Mouse (Mus musculus): ENCODE results near the gene Dgki. TPM values are rescaled to one million over a fixed set of nuclear protein-coding genes. Genes with fewer than 3 reads are reported as not detected.

Dgki gene
- polyA plus RNA-seq, 1 experiment = not detected

DNA sequence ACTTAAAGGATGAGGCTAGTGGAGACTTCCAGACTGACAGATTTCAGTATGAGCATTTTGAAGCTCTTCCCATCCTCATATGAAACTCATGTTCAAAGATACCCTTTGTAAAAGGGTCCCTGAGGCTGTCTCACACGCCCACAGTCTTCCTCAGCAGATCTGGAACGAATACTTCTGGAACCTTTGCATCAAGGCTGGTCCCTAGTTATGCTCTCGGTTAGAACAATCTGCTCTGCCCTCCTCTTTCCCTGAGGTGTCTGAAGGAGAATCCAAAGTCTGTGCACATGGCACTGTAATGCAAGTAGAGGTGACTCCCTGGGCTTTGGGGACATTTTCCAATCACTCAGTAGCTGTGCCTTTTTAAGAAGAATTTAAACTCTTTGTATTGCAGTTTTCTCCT, 464.6 kb downstream of the Dgki start:
- TF ChIP-seq GATA1 (IDR thresholded peaks at IDR 0.05; ENCODE audit: low read length) = no peak

- TF ChIP-seq GATA1 (IDR thresholded peaks at IDR 0.05; ENCODE audit: low read length) = no peak
These were observed 465.2 kb downstream of the Dgki start for GRCm38 (mm10) chr6:36834695-36835265.

DNA sequence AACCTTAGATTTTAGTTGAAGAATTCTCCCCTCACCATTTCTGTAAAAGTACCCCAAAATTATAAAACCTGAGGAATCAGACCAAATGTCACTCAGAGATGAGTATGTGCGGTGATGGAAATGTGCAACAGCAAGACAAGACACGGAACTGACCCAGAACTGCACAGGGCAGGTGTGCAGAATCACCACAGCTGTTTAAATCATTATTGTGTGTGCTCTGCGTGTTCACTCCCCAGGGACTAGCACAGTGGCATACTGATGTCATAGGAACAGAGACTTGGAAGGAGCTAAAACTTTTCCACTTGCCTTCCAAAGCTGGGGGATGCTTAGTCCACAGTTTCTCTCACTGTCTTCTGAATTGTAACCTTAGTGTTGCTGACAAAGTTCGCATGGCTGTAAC, 467.3 kb downstream of the Dgki start:
- TF ChIP-seq GATA1 (IDR thresholded peaks at IDR 0.05; ENCODE audit: low read length) = no peak

DNA sequence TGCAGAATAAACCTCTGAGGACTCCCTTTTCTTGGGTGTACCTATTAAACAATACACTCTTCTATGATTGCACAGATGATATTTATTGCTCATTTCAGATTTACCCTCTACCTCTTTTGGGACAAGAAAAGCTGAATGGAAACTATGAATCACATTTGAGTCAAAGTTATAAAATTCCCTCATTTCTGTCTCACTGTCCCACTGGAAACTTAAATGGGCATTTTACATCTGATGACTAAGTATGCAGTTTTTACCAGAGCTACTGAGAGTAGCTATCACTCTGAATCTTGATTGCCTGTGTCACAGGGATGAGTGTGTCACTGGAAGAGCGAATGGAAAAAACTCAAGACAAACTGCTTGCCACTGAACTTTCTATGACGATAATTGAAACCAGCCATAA, 467.8 kb downstream of the Dgki start:
- TF ChIP-seq GATA1 (IDR thresholded peaks at IDR 0.05; ENCODE audit: low read length) = no peak

- no peak for TF ChIP-seq GATA1 (IDR thresholded peaks at IDR 0.05; ENCODE audit: low read length)
These were observed 469.5 kb downstream of the Dgki start for GRCm38 (mm10) chr6:36830371-36830925.

DNA sequence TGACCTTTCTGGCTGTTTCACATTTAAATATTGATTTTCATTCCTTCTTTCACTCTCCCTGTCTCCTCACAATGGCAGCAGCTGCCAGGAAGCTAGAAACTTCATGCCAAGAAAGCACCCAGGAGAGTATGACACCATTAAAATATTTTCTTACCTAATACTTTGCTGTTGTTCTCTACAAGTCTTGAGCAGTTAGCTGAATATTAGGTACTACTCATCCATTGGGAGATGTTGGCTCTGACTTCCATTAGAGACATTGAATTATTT, 480.3 kb downstream of the Dgki start:
- no peak for TF ChIP-seq GATA1 (IDR thresholded peaks at IDR 0.05; ENCODE audit: low read length)

DNA sequence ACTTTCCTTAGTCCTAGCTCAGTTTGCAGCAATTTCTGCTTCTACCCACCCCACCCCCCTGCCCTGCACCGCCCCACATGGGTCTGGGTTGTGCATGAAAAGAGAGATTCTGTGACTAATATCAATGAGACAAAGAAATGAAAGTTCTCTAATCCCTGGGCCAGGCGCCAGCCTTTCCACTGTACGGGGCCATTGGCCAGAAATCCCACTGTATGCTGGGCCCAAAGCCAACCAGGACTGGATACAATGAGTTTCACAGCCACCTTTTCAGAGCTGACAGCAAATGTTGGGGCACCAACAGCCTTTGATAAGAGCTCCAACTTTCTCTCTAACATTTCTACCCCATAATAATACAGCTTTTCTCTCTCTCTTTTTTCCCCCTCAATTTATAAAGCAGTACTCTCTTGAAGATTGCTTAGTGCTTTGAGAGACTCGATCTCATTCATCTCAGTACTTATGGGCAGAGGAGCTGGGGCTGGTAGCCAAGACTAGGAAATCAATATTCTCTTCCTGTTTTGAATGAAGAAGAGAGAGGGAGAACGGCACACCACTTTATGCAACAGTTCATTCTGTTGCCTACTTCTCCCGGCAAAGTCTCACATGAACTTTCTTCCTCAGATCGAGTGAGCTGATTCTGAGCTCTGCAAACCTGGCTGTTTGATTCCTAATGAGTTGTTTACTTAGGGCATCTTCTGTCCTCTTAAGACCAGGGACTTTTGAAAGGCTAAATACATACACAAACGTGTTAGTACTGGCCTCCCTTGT, 480.8 kb downstream of the Dgki start:
- TF ChIP-seq GATA1 (IDR thresholded peaks at IDR 0.05; ENCODE audit: low read length) = no peak

DNA sequence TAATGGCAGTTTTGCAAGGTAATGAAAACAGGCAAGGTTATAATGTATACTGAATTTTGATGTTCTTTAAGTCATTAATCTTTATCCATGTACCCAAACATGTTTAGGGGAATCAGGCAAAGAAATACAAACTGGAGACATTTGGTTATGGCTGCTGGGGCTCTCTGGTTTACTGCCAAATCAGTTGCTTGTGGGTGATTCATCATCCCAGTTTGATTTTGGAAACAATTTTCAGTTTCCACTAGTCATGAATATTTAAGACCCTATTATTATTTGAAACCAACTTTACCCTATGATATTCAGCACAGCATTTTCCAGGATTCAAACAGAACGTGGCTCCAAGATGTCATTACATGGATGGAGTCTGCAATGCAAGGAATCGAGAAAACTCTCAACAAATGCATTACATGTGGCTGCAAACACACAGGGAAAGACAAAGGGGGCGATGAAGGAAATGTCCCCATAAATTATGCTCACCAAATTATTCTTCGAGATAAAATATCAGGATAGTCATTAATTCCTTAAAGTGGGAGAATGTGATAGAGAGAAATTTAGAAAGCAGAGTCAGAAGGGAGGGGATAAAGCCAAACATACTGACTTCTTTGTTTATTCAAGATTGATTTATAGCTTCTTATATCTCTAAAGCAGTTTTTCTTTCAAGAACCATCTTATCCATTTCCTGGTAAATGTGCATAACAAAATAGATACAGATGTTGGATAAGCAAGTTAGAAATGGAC, 481.5 kb downstream of the Dgki start:
- TF ChIP-seq GATA1 (IDR thresholded peaks at IDR 0.05; ENCODE audit: low read length) = no peak

GRCm38 (mm10) chr6:36816666-36817065, 483.3 kb downstream of the Dgki start:
- no peak for TF ChIP-seq GATA1 (IDR thresholded peaks at IDR 0.05; ENCODE audit: low read length)

- no peak for TF ChIP-seq GATA1 (IDR thresholded peaks at IDR 0.05; ENCODE audit: low read length)
These were observed 484.0 kb downstream of the Dgki start for GRCm38 (mm10) chr6:36815992-36816391.

GRCm38 (mm10) chr6:36812666-36813515, 487.1 kb downstream of the Dgki start:
- TF ChIP-seq GATA1 (IDR thresholded peaks at IDR 0.05; ENCODE audit: low read length) = no peak

DNA sequence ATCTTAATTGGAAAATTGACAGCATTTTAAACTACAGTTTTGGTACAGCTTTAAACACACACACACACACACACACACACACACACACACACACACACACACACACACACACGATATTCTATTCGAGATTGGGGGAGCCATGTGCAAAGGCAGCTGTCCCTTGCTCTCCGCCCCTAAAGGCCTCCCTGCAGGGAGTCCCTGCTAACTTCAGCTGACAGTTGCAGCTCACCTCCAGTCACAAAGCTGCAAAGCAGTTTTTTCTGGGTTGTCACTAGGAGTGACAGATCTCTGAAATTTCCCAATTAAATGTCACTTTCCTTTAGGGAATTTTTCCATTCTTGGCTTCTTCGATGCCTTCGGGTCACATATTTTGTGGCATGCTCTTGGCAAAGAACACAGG, 489.5 kb downstream of the Dgki start:
- no peak for TF ChIP-seq GATA1 (IDR thresholded peaks at IDR 0.05; ENCODE audit: low read length)

GRCm38 (mm10) chr6:36809747-36810285, 490.2 kb downstream of the Dgki start, which contains the start of gene Ptn:
Gene Ptn, minus strand, starts transcription at chr6:36810220.
- no peak for TF ChIP-seq GATA1 (IDR thresholded peaks at IDR 0.05; ENCODE audit: low read length)

GRCm38 (mm10) chr6:36809311-36809726, 490.7 kb downstream of the Dgki start:
- TF ChIP-seq GATA1 (IDR thresholded peaks at IDR 0.05; ENCODE audit: low read length) = no peak

All from G1E-ER4 (cell line).